8 mouse cellular contexts compared by ENCODE assay signal in the genomic region with DNA sequence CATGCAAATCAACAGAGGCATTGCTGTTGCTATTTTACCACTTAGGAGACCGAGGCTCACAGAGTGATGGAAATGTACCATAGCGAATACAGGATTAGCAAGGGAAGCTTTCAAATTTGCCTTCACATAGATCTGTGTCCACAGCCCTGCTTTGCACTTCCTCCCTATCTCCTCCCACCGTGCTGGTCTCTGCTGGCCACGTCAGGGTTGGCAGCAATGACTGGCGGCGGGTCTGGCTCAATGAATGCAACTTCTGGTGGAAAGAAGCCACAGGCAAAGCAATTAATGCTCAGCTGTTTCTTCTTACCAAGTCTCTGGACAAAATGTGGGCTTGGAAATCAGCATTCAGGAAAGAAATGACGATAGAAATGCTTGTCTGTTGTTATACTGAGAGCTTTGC.
DNase-seq lines count a peak whose midpoint lies in the region; ATAC-seq lines count a peak whose summit lies in the region.

No protein-coding gene starts in this region.

- no peak overlapping the region for H3K27ac ChIP-seq in limb, embryonic 13.5 days
- no peak overlapping the region for H3K27ac ChIP-seq in limb, embryonic 10.5 days

- no peak overlapping the region for H3K9ac ChIP-seq in limb, embryonic 13.5 days

- no peak for ATAC-seq in limb, embryonic 13.5 days (ENCODE audit: low FRiP score, low read depth)
- no peak for ATAC-seq in megakaryocyte-erythroid progenitor cell, adult 5-6 weeks (replicated peaks; ENCODE audit: low FRiP score, low TSS enrichment, poor library complexity, severe bottlenecking)

- WGBS in limb, embryonic 13.5 days: 49% methylated on average over 7 of the region's 7 CpGs
- WGBS in limb, embryonic 10.5 days: 63% methylated on average over 7 of the region's 7 CpGs

- no peaks in the 10 kb centered on the region for H3K27me3 ChIP-seq in limb, embryonic 13.5 days
- H3K27me3 ChIP-seq in limb, embryonic 10.5 days (ENCODE audit: low read depth, poor library complexity, severe bottlenecking): no peaks in the 10 kb centered on the region

- H3K9me3 ChIP-seq in limb, embryonic 13.5 days: no peaks in the 10 kb centered on the region
- no peaks in the 10 kb centered on the region for H3K9me3 ChIP-seq in limb, embryonic 10.5 days (replicated peaks)

- DNase-seq in adrenal gland, postnatal 25 days: peak; percentile 2
- no peak for DNase-seq in adrenal gland, postnatal 36 days
- DNase-seq in limb, embryonic 10.5 days (ENCODE audit: low spot score): no peak
- DNase-seq in frontal cortex, postnatal 36 days (ENCODE audit: low spot score in 2 of 2): peak; percentile 39 to 42
- peak; percentile 5 for DNase-seq in liver
- DNase-seq in T-cell, adult 2 months (ENCODE audit: low spot score): no peak

- peak overlapping the region; percentile 3; the same call in 1 of the 2 replicates for H3K4me2 ChIP-seq in limb, embryonic 13.5 days (replicated peaks)

- no peak overlapping the region for H3K4me3 ChIP-seq in limb, embryonic 13.5 days
- no peak overlapping the region for H3K4me3 ChIP-seq in limb, embryonic 10.5 days

- H3K36me3 ChIP-seq in limb, embryonic 13.5 days: no peaks in the 10 kb centered on the region
- H3K36me3 ChIP-seq in limb, embryonic 10.5 days: no peaks in the 10 kb centered on the region

- no peaks in the 10 kb centered on the region for H3K4me1 ChIP-seq in limb, embryonic 13.5 days
- H3K4me1 ChIP-seq in limb, embryonic 10.5 days: peaks cover 6% of the 10 kb centered on the region; the same call in 1 of the 2 replicates

Comparison
In these comparisons a context has a peak if more than half of its experiments do, and no peak if none do; other contexts are left out.
1. DNase-seq: peak in adrenal gland, postnatal 25 days (single experiment), frontal cortex, postnatal 36 days (2 of 2) and liver (single experiment); none in adrenal gland, postnatal 36 days (0 of 2), limb, embryonic 10.5 days (single experiment) and T-cell, adult 2 months (single experiment).